Mouse (Mus musculus) frontal cortex, adult 2 months (tissue): ENCODE data around the gene Slc5a10. TPM values are rescaled to one million over a fixed set of nuclear protein-coding genes. Genes with fewer than 3 reads are reported as not detected.
"Not testable (repeated sequence)": the region's sequence is repeated elsewhere in the genome, so short reads cannot be mapped to it uniquely, and the experiment has no call there.

Source experiments
- DNase-seq, 2 experiments: peaks; one replicate each; pipeline ENCODE4 v3.0.0; 2022; ENCODE audit warnings: low spot score in 1 of 2; ENCODE audit errors: extremely low spot score in 1 of 2
- polyA plus RNA-seq: library from polyadenylated mRNA; depleted of rRNA; stranded (reverse); fragments of >200 nt; gene quantifications from 2 replicates; pipeline ENCODE4 v1.2.3, GENCODE M21; 2012

Gene Slc5a10
- polyA plus RNA-seq, 1 experiment, result 0.04 TPM

- DNase-seq, result no peak
Measured at GRCm38 (mm10) chr11:61650470-61651265, 70.0 kb downstream of the Slc5a10 start.

- DNase-seq, result no peak
Measured at GRCm38 (mm10) chr11:61649626-61650025, 71.0 kb downstream of the Slc5a10 start.

GRCm38 (mm10) chr11:61649163-61649580 lies 71.5 kb downstream of the Slc5a10 start:
- DNase-seq, result no peak

- peak; percentile 52 to 83 for DNase-seq
Measured at GRCm38 (mm10) chr11:61648749-61649115, 71.9 kb downstream of the Slc5a10 start.

- no peak for DNase-seq
Measured at GRCm38 (mm10) chr11:61647956-61648748, 72.5 kb downstream of the Slc5a10 start.

DNA sequence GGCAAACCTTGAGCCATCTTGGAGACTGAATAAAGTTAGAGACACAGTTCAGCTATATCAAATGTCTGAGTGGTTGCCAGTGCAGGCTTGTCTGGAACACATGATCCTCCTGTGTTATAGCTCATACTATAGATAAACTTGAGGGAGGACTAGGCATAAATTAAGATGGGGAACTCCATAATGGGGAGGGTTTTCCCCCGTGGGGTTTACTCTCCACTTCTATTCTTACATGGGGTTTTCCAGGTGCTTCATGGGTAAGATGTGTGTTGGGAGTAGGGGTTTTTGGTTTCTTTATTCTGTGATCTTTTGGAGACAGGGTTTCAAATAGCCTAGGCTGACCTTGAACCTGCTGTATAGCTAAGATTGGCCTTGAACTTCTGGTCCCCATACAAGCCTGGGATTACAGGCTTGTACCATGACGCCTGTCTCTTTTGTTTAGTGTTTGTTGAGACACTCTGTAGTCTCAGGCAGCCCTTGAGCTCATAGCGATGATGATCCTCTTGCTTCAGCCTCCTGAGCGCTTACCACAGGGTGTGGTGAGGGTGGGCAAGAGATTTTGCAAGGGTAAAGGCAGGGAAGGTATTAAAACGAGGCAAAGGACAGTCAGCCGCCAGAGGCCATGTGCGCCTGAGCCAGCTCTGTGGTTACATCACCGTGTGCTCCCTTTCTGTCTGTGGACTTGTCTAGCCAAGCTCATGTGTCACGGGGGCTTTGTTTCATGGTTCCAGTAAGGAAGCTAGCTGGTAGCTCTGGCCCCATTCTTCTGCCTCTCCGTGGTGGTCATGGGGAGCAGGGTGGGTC lies 73.3 kb downstream of the Slc5a10 start:
- DNase-seq, result no peak

DNA sequence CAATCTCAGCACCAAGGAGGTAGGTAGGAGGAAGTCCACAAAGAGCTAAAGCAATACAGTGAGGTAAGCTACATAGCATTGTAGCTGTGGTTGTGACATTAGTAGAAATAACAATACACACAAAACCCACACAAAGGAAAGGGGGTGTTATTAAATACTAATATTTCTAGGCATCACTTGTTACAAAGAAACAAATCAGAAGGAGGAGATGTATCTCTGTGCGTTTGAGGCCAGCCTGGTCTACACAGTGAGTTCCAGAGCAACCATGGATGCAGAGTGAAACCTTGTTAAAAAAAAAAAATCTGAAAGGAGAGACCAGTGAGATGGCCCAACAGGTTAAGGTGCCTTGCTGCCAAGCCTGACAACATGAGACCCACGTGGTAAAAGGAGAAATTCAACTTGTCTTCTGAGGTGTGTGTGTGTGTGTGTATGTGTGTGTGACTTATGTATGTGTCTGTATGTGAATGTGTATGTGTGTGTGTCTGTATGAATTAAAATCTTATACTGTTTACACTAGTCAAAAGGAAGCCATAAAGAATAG lies 74.1 kb downstream of the Slc5a10 start:
- DNase-seq, result no peak

- DNase-seq, result no peak
Measured at GRCm38 (mm10) chr11:61645357-61645857, 75.2 kb downstream of the Slc5a10 start.

- DNase-seq, result peak; percentile 57 to 86
Measured at GRCm38 (mm10) chr11:61644576-61645326, 75.9 kb downstream of the Slc5a10 start.

GRCm38 (mm10) chr11:61643184-61643961 lies 77.3 kb downstream of the Slc5a10 start:
- no peak for DNase-seq

- DNase-seq, result no peak
Measured at GRCm38 (mm10) chr11:61642106-61642505, 78.5 kb downstream of the Slc5a10 start.

- not testable (repeated sequence) for DNase-seq
Measured at GRCm38 (mm10) chr11:61640585-61640984, 80.0 kb downstream of the Slc5a10 start.

- DNase-seq, result no peak
Measured at GRCm38 (mm10) chr11:61639601-61640177, 80.9 kb downstream of the Slc5a10 start.

DNA sequence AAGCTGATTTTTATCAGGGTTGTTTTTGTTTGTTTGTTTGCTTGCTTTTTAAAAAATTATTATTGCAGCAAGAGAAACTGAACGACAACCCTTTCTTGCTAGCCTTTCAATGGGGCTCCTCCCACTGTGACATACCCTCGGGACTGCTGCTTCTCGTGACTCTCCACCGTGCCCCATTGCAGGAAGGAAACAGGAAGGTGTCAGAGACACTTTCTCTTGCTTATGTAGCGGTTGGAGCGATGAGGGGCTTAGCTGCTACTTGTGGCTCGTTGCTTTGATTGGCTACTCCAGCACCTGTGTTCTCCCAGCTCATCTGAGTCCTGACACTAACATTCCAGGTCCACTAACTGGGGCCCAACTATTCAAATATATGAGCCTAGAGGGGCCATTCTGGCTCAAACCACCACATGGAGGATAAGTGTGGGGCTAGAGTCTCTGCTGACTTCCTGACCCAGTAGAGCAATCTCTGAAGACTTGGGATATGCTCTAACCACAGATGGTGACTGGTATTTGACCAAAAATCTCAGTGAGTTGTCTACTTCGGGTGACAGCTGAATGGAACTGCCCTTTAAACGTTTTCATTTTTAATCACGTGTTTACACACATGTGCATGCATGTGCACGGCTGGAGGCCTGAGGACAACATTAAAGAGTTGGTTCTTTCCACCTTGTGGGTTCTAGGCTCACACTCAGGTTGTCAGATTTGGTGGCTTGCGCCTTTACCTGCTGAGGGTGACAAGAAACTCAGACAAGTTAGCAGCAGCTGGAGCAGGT lies 81.7 kb downstream of the Slc5a10 start:
- DNase-seq, result no peak

GRCm38 (mm10) chr11:61637856-61638255 lies 82.8 kb downstream of the Slc5a10 start:
- DNase-seq, result no peak

GRCm38 (mm10) chr11:61637413-61637812 lies 83.2 kb downstream of the Slc5a10 start:
- DNase-seq, result no peak

- DNase-seq, result not testable (repeated sequence)
Measured at GRCm38 (mm10) chr11:61636309-61636708, 84.3 kb downstream of the Slc5a10 start.

DNA sequence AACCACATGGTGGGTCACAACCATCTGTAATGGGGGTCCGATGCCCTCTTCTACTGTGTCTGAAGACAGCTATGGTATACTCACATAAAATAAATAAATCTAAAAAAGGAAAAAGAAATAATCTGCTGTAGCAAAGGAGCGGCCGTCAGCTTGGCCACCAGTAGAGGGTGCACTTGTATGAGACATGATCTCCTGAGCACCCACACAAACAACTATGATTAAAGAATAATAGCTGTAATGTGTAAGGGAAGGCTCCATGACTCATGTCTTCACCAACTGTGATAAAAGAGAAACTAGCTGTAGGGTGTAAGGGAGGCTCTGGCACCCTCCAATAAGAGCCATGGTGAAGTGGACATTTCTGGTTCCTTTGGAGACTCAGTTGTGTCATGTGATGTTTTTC lies 91.0 kb downstream of the Slc5a10 start:
- no peak for DNase-seq
